ENCODE assay signal across 18 mouse cellular contexts in the genomic region with DNA sequence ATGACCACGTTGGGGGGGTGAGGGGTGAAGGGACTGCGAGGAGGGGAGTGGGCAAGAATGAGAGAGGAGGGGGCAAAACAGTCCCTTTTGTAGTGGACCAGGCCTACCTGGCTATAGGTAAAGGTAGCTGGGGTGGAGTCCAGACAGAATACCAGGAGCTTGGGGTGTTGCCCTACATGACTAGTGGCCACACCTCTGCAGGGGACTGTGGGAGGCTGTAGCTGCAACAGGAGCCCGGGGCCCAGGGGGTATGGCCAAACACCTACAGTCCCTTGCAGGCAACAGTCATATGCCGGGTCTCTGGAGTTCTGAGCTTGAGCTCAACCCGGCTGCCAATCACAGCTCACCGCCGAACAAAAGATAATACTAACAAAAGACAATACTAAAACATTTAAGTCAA. TPM values are rescaled to one million over a fixed set of nuclear protein-coding genes. Genes with fewer than 3 reads are reported as not detected.
DNase-seq lines count a peak whose midpoint lies in the region; ATAC-seq lines count a peak whose summit lies in the region.
"Had no signal": no experiment of that assay in that cellular context is flagged by ENCODE, and none has a peak within 500 bp of the region (broad histone marks: within the 10 kb centered on the region; RNA-seq: fewer than 3 reads in every experiment).

No protein-coding gene starts in this region.

- ATAC-seq in kidney, embryonic 15.5 days (replicated peaks; ENCODE audit: low FRiP score) = peak; percentile 52; the same call in 1 of the 2 replicates
- 0 out of 2 replicates have a peak, but pooled peaks have one; percentile 20 for ATAC-seq in lung, embryonic 16.5 days (ENCODE audit: low read depth)
- ATAC-seq in intestine, embryonic 15.5 days = peak; percentile 51; the same call in 1 of the 2 replicates
- peak; percentile 15; the same call in 1 of the 2 replicates for ATAC-seq in megakaryocyte progenitor cell, adult 5-6 weeks (replicated peaks; ENCODE audit: poor library complexity)

- WGBS in kidney, embryonic 15.5 days = 83% methylated on average over 7 of the region's 7 CpGs
- 76% methylated on average over 7 of the region's 7 CpGs for WGBS in lung, embryonic 16.5 days
- WGBS in intestine, embryonic 15.5 days = 81% methylated on average over 7 of the region's 7 CpGs

- no peak for DNase-seq in kidney, postnatal 36 days
- DNase-seq in lung, postnatal 4 days = no peak
- no peak for DNase-seq in ovary, postnatal 14 days (ENCODE audit: low spot score)
- DNase-seq: cerebellum, adult 9-11 months; gastrocnemius, postnatal 10 days; kidney, postnatal 14 days; layer of hippocampus, adult 9-11 months; lung, postnatal 14 days; right cerebral cortex, postnatal 14 days had no signal

- H3K4me2 ChIP-seq in kidney, embryonic 15.5 days = no peak overlapping the region
- no peak overlapping the region for H3K4me2 ChIP-seq in lung, embryonic 16.5 days (ENCODE audit: low read depth, low read length)
- no peak overlapping the region for H3K4me2 ChIP-seq in intestine, embryonic 15.5 days (replicated peaks)
- H3K4me2 ChIP-seq: embryonic facial prominence, embryonic 15.5 days; midbrain, embryonic 12.5 days; stomach, embryonic 15.5 days had no signal

- H3K9ac ChIP-seq in kidney, embryonic 15.5 days = no peak overlapping the region
- no peak overlapping the region for H3K9ac ChIP-seq in lung, embryonic 16.5 days (ENCODE audit: low read length)
- H3K9ac ChIP-seq in intestine, embryonic 15.5 days = no peak overlapping the region
- H3K9ac ChIP-seq: embryonic facial prominence, embryonic 15.5 days; midbrain, embryonic 12.5 days; stomach, embryonic 15.5 days had no signal

- H3K4me1 ChIP-seq in kidney, embryonic 15.5 days = no peaks in the 10 kb centered on the region
- H3K4me1 ChIP-seq in lung, embryonic 16.5 days (replicated peaks; ENCODE audit: control insufficient read depth, insufficient read depth, low read length) = no peaks in the 10 kb centered on the region
- no peaks in the 10 kb centered on the region for H3K4me1 ChIP-seq in intestine, embryonic 15.5 days (replicated peaks)
- H3K4me1 ChIP-seq: embryonic facial prominence, embryonic 15.5 days; stomach, embryonic 15.5 days had no signal

- no peak overlapping the region for H3K4me3 ChIP-seq in kidney, embryonic 15.5 days (replicated peaks)
- H3K4me3 ChIP-seq in lung, embryonic 16.5 days (ENCODE audit: low read length) = no peak overlapping the region
- H3K4me3 ChIP-seq in intestine, embryonic 15.5 days (replicated peaks) = no peak overlapping the region
- H3K4me3 ChIP-seq: embryonic facial prominence, embryonic 15.5 days; heart, adult 2 months; midbrain, embryonic 12.5 days; stomach, embryonic 15.5 days had no signal

- H3K36me3 ChIP-seq in kidney, embryonic 15.5 days = peaks cover 24% of the 10 kb centered on the region
- H3K36me3 ChIP-seq in lung, embryonic 16.5 days (ENCODE audit: control insufficient read depth, insufficient read depth, low read length) = peaks cover 8% of the 10 kb centered on the region; the same call in 1 of the 2 replicates
- H3K36me3 ChIP-seq in intestine, embryonic 15.5 days = peaks cover 15% of the 10 kb centered on the region

- no peaks in the 10 kb centered on the region for H3K27me3 ChIP-seq in kidney, embryonic 15.5 days
- no peaks in the 10 kb centered on the region for H3K27me3 ChIP-seq in lung, embryonic 16.5 days (ENCODE audit: control insufficient read depth, insufficient read depth, low read depth, low read length)
- no peaks in the 10 kb centered on the region for H3K27me3 ChIP-seq in intestine, embryonic 15.5 days (replicated peaks)
- H3K27me3 ChIP-seq: embryonic facial prominence, embryonic 15.5 days; midbrain, embryonic 12.5 days; stomach, embryonic 15.5 days had no signal

- no peaks in the 10 kb centered on the region for H3K9me3 ChIP-seq in kidney, embryonic 15.5 days (replicated peaks)
- no peaks in the 10 kb centered on the region for H3K9me3 ChIP-seq in lung, embryonic 16.5 days (ENCODE audit: control insufficient read depth, low read length)
- no peaks in the 10 kb centered on the region for H3K9me3 ChIP-seq in intestine, embryonic 15.5 days
- H3K9me3 ChIP-seq: embryonic facial prominence, embryonic 15.5 days; G1E; midbrain, embryonic 12.5 days; stomach, embryonic 15.5 days had no signal

- H3K27ac ChIP-seq in kidney, embryonic 15.5 days = no peak overlapping the region
- H3K27ac ChIP-seq in lung, embryonic 16.5 days (ENCODE audit: low read length) = no peak overlapping the region
- no peak overlapping the region for H3K27ac ChIP-seq in intestine, embryonic 15.5 days
- H3K27ac ChIP-seq: embryonic facial prominence, embryonic 15.5 days; heart, adult 2 months; midbrain, embryonic 12.5 days; stomach, embryonic 15.5 days had no signal

RNA-seq across cellular contexts. Expression of a gene that starts 17.4 kb away (rescaled TPM):
- polyA plus RNA-seq in kidney, embryonic 15.5 days (2015; fragmentation: Nextera tagmentation; extraction: Ambion mirVana) = 37.8 and 43.5 TPM in 2 replicates
- polyA plus RNA-seq in lung, embryonic 16.5 days (2015; fragmentation: Nextera tagmentation; extraction: Ambion mirVana) = 20.3 and 23.2 TPM in 2 replicates
- 13.7 and 17.1 TPM in 2 replicates for polyA plus RNA-seq in intestine, embryonic 15.5 days (2015; fragmentation: Nextera tagmentation; extraction: Ambion mirVana)
- total RNA-seq in megakaryocyte progenitor cell, adult 5-6 weeks (2015) = 0.49 and 3.5 TPM in 2 replicates
- 0.54 and 2.4 TPM in 2 replicates for total RNA-seq in megakaryocyte progenitor cell, adult 5-6 weeks (2017)

RNA-seq across cellular contexts. Expression of a gene that starts 59.0 kb away (rescaled TPM):
- polyA plus RNA-seq in kidney, embryonic 15.5 days (2015; fragmentation: Nextera tagmentation; extraction: Ambion mirVana) = 134 and 145 TPM in 2 replicates
- polyA plus RNA-seq in lung, embryonic 16.5 days (2015; fragmentation: Nextera tagmentation; extraction: Ambion mirVana) = 143 and 146 TPM in 2 replicates
- polyA plus RNA-seq in intestine, embryonic 15.5 days (2015; fragmentation: Nextera tagmentation; extraction: Ambion mirVana) = 121 and 129 TPM in 2 replicates
- 63.6 and 73.0 TPM in 2 replicates for total RNA-seq in megakaryocyte progenitor cell, adult 5-6 weeks (2015)
- 86.8 and 99.8 TPM in 2 replicates for total RNA-seq in megakaryocyte progenitor cell, adult 5-6 weeks (2017)
